Mouse (Mus musculus) lung, embryonic 15.5 days (tissue): ENCODE measurements around the gene BC051019. TPM values are rescaled to one million over a fixed set of nuclear protein-coding genes. Genes with fewer than 3 reads are reported as not detected.

Experiments
- ATAC-seq: fragments of 200-750 bp; cut with Nextera tagmentation; 2 replicates; pipeline ENCODE4 v1.8.0; 2017; ENCODE audit warnings: moderate number of reproducible peaks, borderline replicate concordance; ENCODE audit not compliant: low FRiP score, low TSS enrichment; ENCODE audit errors: extremely low read depth
- H3K27ac ChIP-seq: fragments of 300-500 bp; sonication (generic); 2 replicates; pipeline ENCODE4 v1.5.1; 2015; ENCODE audit warnings: moderate library complexity, mild to moderate bottlenecking, inconsistent platforms
- H3K27me3 ChIP-seq: fragments of 300-500 bp; sonication (generic); 2 replicates; pipeline ENCODE4 v1.6.1; 2015; ENCODE audit warnings: inconsistent platforms
- H3K36me3 ChIP-seq: fragments of 300-500 bp; sonication (generic); 2 replicates; pipeline ENCODE4 v1.6.1; 2015; ENCODE audit warnings: inconsistent platforms
- H3K4me1 ChIP-seq: fragments of 300-500 bp; sonication (generic); 2 replicates; pipeline ENCODE4 v1.6.1; 2015; ENCODE audit warnings: inconsistent platforms
- H3K4me2 ChIP-seq: fragments of 300-500 bp; sonication (generic); 2 replicates; pipeline ENCODE4 v1.6.1; 2015; ENCODE audit warnings: inconsistent platforms, mild to moderate bottlenecking, moderate library complexity
- H3K4me3 ChIP-seq: fragments of 300-500 bp; sonication (generic); 2 replicates; pipeline ENCODE4 v1.5.1; 2015; ENCODE audit warnings: mild to moderate bottlenecking, inconsistent platforms
- H3K9ac ChIP-seq: fragments of 300-500 bp; sonication (generic); 2 replicates; pipeline ENCODE4 v1.6.1; 2015; ENCODE audit warnings: inconsistent platforms
- H3K9me3 ChIP-seq: fragments of 300-500 bp; sonication (generic); 2 replicates; pipeline ENCODE4 v1.6.1; 2016; ENCODE audit warnings: inconsistent platforms
- WGBS: fragments of 180-500 bp; shearing (Covaris S2); methylation state at CpG from one replicate; pipeline ENCODE4 v1.1.7; 2015; 5-methylcytosine and 5-hydroxymethylcytosine counted together
- polyA plus RNA-seq: library from polyadenylated mRNA; unstranded; fragments of >200 nt; fragmentation: Nextera tagmentation; extraction: Ambion mirVana; gene quantifications from 2 replicates; pipeline ENCODE4 v1.2.1, GENCODE M21; 2015

Gene BC051019
- 2.1 and 2.5 TPM in 2 replicates for polyA plus RNA-seq

- Histone ChIP-seq H3K36me3 (no peaks in the 10 kb centered on the region), H3K9ac (no peak within 1 kb of the TSS), H3K9me3 (no peaks in the 10 kb centered on the region), H3K27ac (no peak within 1 kb of the TSS), H3K27me3 (no peaks in the 10 kb centered on the region), H3K4me2 (no peak within 1 kb of the TSS), H3K4me1 (peaks cover under 1% of the 10 kb centered on the region), H3K4me3 (no peak within 1 kb of the TSS)
- ATAC-seq, result no peak
- 86% methylated on average over 5 of the region's 5 CpGs for WGBS
Observed at GRCm38 (mm10) chr7:109723697-109724096, at the start of gene BC051019. TSS of gene BC051019 (minus strand) at chr7:109723850.

GRCm38 (mm10) chr7:109772251-109772650, 48.6 kb upstream of the BC051019 start:
- no peaks in the 10 kb centered on the region for H3K27me3 ChIP-seq
- no peak overlapping the region for H3K4me2 ChIP-seq
- ATAC-seq, result no peak
- H3K9me3 ChIP-seq, result no peaks in the 10 kb centered on the region
- H3K4me3 ChIP-seq, result no peak overlapping the region
- no peaks in the 10 kb centered on the region for H3K4me1 ChIP-seq
- H3K27ac ChIP-seq, result no peak overlapping the region
- no peak overlapping the region for H3K9ac ChIP-seq
- no peaks in the 10 kb centered on the region for H3K36me3 ChIP-seq

GRCm38 (mm10) chr7:109768699-109769383, 45.2 kb upstream of the BC051019 start:
- H3K4me2 ChIP-seq, result no peak overlapping the region
- ATAC-seq, result no peak
- 37% methylated on average over 2 of the region's 2 CpGs for WGBS
- H3K9me3 ChIP-seq, result no peaks in the 10 kb centered on the region
- H3K9ac ChIP-seq, result no peak overlapping the region
- H3K4me1 ChIP-seq, result no peaks in the 10 kb centered on the region
- no peak overlapping the region for H3K4me3 ChIP-seq
- no peaks in the 10 kb centered on the region for H3K36me3 ChIP-seq
- no peak overlapping the region for H3K27ac ChIP-seq
- no peaks in the 10 kb centered on the region for H3K27me3 ChIP-seq

- H3K27me3 ChIP-seq, result no peaks in the 10 kb centered on the region
- 76% methylated on average over 7 of the region's 7 CpGs for WGBS
- no peak overlapping the region for H3K27ac ChIP-seq
- H3K36me3 ChIP-seq, result no peaks in the 10 kb centered on the region
- H3K4me1 ChIP-seq, result no peaks in the 10 kb centered on the region
- H3K9ac ChIP-seq, result no peak overlapping the region
- H3K9me3 ChIP-seq, result no peaks in the 10 kb centered on the region
- ATAC-seq, result no peak
- H3K4me3 ChIP-seq, result no peak overlapping the region
- no peak overlapping the region for H3K4me2 ChIP-seq
Observed at GRCm38 (mm10) chr7:109767575-109768350, 44.1 kb upstream of the BC051019 start.

- Histone ChIP-seq H3K36me3 (no peaks in the 10 kb centered on the region), H3K9me3 (no peaks in the 10 kb centered on the region), H3K4me2 (no peak overlapping the region), H3K27me3 (no peaks in the 10 kb centered on the region), H3K4me3 (no peak overlapping the region), H3K4me1 (no peaks in the 10 kb centered on the region), H3K9ac (no peak overlapping the region), H3K27ac (no peak overlapping the region)
- ATAC-seq, result no peak
- 72% methylated on average over 2 of the region's 2 CpGs for WGBS
Observed at GRCm38 (mm10) chr7:109764009-109764408, 40.4 kb upstream of the BC051019 start.

GRCm38 (mm10) chr7:109756291-109756690, 32.6 kb upstream of the BC051019 start:
- H3K27me3 ChIP-seq, result no peaks in the 10 kb centered on the region
- no peak for ATAC-seq
- 89% methylated on average over 3 of the region's 3 CpGs for WGBS
- no peak overlapping the region for H3K4me3 ChIP-seq
- H3K4me1 ChIP-seq, result peaks cover 14% of the 10 kb centered on the region; the same call in 1 of the 2 replicates
- H3K9me3 ChIP-seq, result no peaks in the 10 kb centered on the region
- no peaks in the 10 kb centered on the region for H3K36me3 ChIP-seq
- no peak overlapping the region for H3K27ac ChIP-seq
- H3K9ac ChIP-seq, result no peak overlapping the region
- H3K4me2 ChIP-seq, result no peak overlapping the region

- no peak overlapping the region for H3K9ac ChIP-seq
- ATAC-seq, result no peak
- 85% methylated on average over 8 of the region's 8 CpGs for WGBS
Observed at GRCm38 (mm10) chr7:109754034-109754433, 30.4 kb upstream of the BC051019 start.

GRCm38 (mm10) chr7:109752008-109752925, 28.6 kb upstream of the BC051019 start, which contains the start of gene Tmem9b:
TSS of gene Tmem9b (minus strand) at chr7:109752875.
- WGBS, result under 1% methylated on average over 74 of the region's 74 CpGs
- Histone ChIP-seq H3K9me3 (no peaks in the 10 kb centered on the region), H3K4me1 (peaks cover 20% of the 10 kb centered on the region; the same call in 1 of the 2 replicates), H3K4me3 (peak within 1 kb of the TSS; percentile 88), H3K9ac (peak within 1 kb of the TSS; percentile 90), H3K27ac (peak within 1 kb of the TSS; percentile 76), H3K36me3 (no peaks in the 10 kb centered on the region), H3K4me2 (peak within 1 kb of the TSS; percentile 82), H3K27me3 (no peaks in the 10 kb centered on the region)
- peak; percentile 88 for ATAC-seq

More at GRCm38 (mm10) chr7:109754034-109754433, 30.4 kb upstream of the BC051019 start:
- no peaks in the 10 kb centered on the region for H3K36me3 ChIP-seq
- H3K27ac ChIP-seq, result no peak overlapping the region
- no peak overlapping the region for H3K4me2 ChIP-seq
- peaks cover 20% of the 10 kb centered on the region; the same call in 1 of the 2 replicates for H3K4me1 ChIP-seq
- H3K4me3 ChIP-seq, result no peak overlapping the region
- H3K9me3 ChIP-seq, result no peaks in the 10 kb centered on the region
- no peaks in the 10 kb centered on the region for H3K27me3 ChIP-seq

- 4% methylated on average over 13 of the region's 13 CpGs for WGBS
- Histone ChIP-seq H3K4me2 (peak overlapping the region; percentile 82), H3K36me3 (no peaks in the 10 kb centered on the region), H3K4me3 (peak overlapping the region; percentile 88), H3K9me3 (no peaks in the 10 kb centered on the region), H3K27ac (peak overlapping the region; percentile 76), H3K9ac (peak overlapping the region; percentile 90), H3K4me1 (peaks cover 20% of the 10 kb centered on the region; the same call in 1 of the 2 replicates), H3K27me3 (no peaks in the 10 kb centered on the region)
- ATAC-seq, result no peak; the same call in 1 of the 2 replicates
Observed at GRCm38 (mm10) chr7:109751427-109752007, 27.9 kb upstream of the BC051019 start.

GRCm38 (mm10) chr7:109747747-109748146, 24.1 kb upstream of the BC051019 start:
- no peaks in the 10 kb centered on the region for H3K9me3 ChIP-seq
- no peak overlapping the region for H3K4me3 ChIP-seq
- no peak overlapping the region for H3K4me2 ChIP-seq
- peaks cover 21% of the 10 kb centered on the region for H3K36me3 ChIP-seq
- no peaks in the 10 kb centered on the region for H3K27me3 ChIP-seq
- peaks cover 12% of the 10 kb centered on the region; the same call in 1 of the 2 replicates for H3K4me1 ChIP-seq
- no peak overlapping the region for H3K9ac ChIP-seq
- no peak for ATAC-seq
- 35% methylated on average over 1 of the region's 1 CpGs for WGBS
- H3K27ac ChIP-seq, result no peak overlapping the region

- peaks cover 26% of the 10 kb centered on the region for H3K36me3 ChIP-seq
- ATAC-seq, result no peak
- 83% methylated on average over 4 of the region's 4 CpGs for WGBS
- H3K4me1 ChIP-seq, result 0 out of 2 replicates have a peak, but pooled peaks cover 9% of the 10 kb centered on the region
- no peaks in the 10 kb centered on the region for H3K9me3 ChIP-seq
- H3K4me2 ChIP-seq, result no peak overlapping the region
- no peak overlapping the region for H3K9ac ChIP-seq
- H3K27me3 ChIP-seq, result no peaks in the 10 kb centered on the region
- H3K4me3 ChIP-seq, result no peak overlapping the region
- no peak overlapping the region for H3K27ac ChIP-seq
Observed at GRCm38 (mm10) chr7:109741703-109742102, 18.1 kb upstream of the BC051019 start.
